Mouse (Mus musculus) ES-Bruce4 (cell line): ENCODE measurements at regions not wholly inside any gene's neighbourhood (a gene's known extent, or its start where the extent isn't known, plus 50 kb on each side); places are given as distances from the start of the nearest gene placed in this dataset.

ENCODE experiments used
- CTCF ChIP-seq: IDR thresholded peaks from one replicate; pipeline ENCODE4 v1.8.1; 2011; ENCODE audit warnings: low read depth, low read length
- EP300 ChIP-seq: IDR thresholded peaks from 2 replicates; pipeline ENCODE4 v1.6.1; 2011; ENCODE audit warnings: low read depth, low read length; ENCODE audit not compliant: insufficient read depth
- POLR2A ChIP-seq: IDR thresholded peaks from one replicate; pipeline ENCODE4 v1.8.1; 2011; ENCODE audit warnings: low read length; ENCODE audit not compliant: insufficient read depth

DNA sequence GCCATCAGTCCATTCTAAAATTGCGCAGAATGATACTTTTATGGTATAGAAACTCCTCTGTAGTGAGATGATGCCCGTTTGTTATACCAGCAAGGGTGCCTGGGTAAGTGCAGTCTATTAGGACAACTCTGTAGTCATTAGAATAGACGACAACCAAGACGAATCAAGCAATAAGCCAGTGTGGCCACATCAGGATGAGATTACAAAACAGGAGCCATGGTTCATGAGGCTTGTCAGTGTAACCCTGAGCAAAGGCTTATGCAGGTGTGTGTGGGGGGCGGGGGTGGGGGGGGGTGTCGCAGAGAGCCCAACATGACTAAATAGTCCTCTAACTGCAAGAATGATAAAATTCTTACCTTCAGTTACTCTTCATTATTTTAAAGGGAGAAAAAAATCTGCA is 243.5 kb downstream of the Cd83 start:
- TF ChIP-seq CTCF (no peak), POLR2A (no peak), EP300 (no peak)
